Mouse (Mus musculus): Measurements from ENCODE around the gene Stk10. TPM values are rescaled to one million over a fixed set of nuclear protein-coding genes. Genes with fewer than 3 reads are reported as not detected.

Stk10 gene
- total RNA-seq, 2 experiments from 2014 or later: 9.0 to 11.5 TPM

- DNase-seq (ENCODE audit: low spot score in 2 of 2): no peak
Measured at GRCm38 (mm10) chr11:32549236-32549635, 16.1 kb downstream of the Stk10 start.

- no peak for DNase-seq (ENCODE audit: low spot score in 2 of 2)
Measured at GRCm38 (mm10) chr11:32550102-32550501, 17.0 kb downstream of the Stk10 start.

GRCm38 (mm10) chr11:32551056-32551455 lies 18.0 kb downstream of the Stk10 start:
- no peak for DNase-seq (ENCODE audit: low spot score in 2 of 2)

- no peak for DNase-seq (ENCODE audit: low spot score in 2 of 2)
Measured at GRCm38 (mm10) chr11:32551579-32552297, 18.6 kb downstream of the Stk10 start.

- DNase-seq (ENCODE audit: low spot score in 2 of 2): no peak
Measured at GRCm38 (mm10) chr11:32552401-32553090, 19.4 kb downstream of the Stk10 start.

- DNase-seq (ENCODE audit: low spot score in 2 of 2): no peak
Measured at GRCm38 (mm10) chr11:32553311-32554140, 20.4 kb downstream of the Stk10 start.

- no peak for DNase-seq (ENCODE audit: low spot score in 2 of 2)
Measured at GRCm38 (mm10) chr11:32554141-32555091, 21.3 kb downstream of the Stk10 start.

GRCm38 (mm10) chr11:32555103-32555689 lies 22.1 kb downstream of the Stk10 start:
- DNase-seq (ENCODE audit: low spot score in 2 of 2): no peak

GRCm38 (mm10) chr11:32556333-32556990 lies 23.4 kb downstream of the Stk10 start:
- DNase-seq (ENCODE audit: low spot score in 2 of 2): no peak

- no peak for DNase-seq (ENCODE audit: low spot score in 2 of 2)
Measured at GRCm38 (mm10) chr11:32558026-32558425, 24.9 kb downstream of the Stk10 start.

GRCm38 (mm10) chr11:32558677-32559076 lies 25.6 kb downstream of the Stk10 start:
- DNase-seq (ENCODE audit: low spot score in 2 of 2): no peak

GRCm38 (mm10) chr11:32560015-32560770 lies 27.1 kb downstream of the Stk10 start:
- DNase-seq (ENCODE audit: low spot score in 2 of 2): no peak

- no peak for DNase-seq (ENCODE audit: low spot score in 2 of 2)
Measured at GRCm38 (mm10) chr11:32561465-32562355, 28.6 kb downstream of the Stk10 start.

- no peak for DNase-seq (ENCODE audit: low spot score in 2 of 2)
Measured at GRCm38 (mm10) chr11:32562706-32563105, 29.6 kb downstream of the Stk10 start.

- DNase-seq (ENCODE audit: low spot score in 2 of 2): no peak
Measured at GRCm38 (mm10) chr11:32563660-32564059, 30.6 kb downstream of the Stk10 start.

- DNase-seq (ENCODE audit: low spot score in 2 of 2): no peak
Measured at GRCm38 (mm10) chr11:32564629-32565028, 31.5 kb downstream of the Stk10 start.

- DNase-seq (ENCODE audit: low spot score in 2 of 2): no peak
Measured at GRCm38 (mm10) chr11:32565088-32565487, 32.0 kb downstream of the Stk10 start.

- DNase-seq (ENCODE audit: low spot score in 2 of 2): no peak
Measured at GRCm38 (mm10) chr11:32566184-32566583, 33.1 kb downstream of the Stk10 start.
